Mouse (Mus musculus): ENCODE results near the gene Chrm5. TPM values are rescaled to one million over a fixed set of nuclear protein-coding genes. Genes with fewer than 3 reads are reported as not detected.

Gene Chrm5
- not detected in 2 replicates for polyA plus RNA-seq (2011; ENCODE audit: insufficient read depth, insufficient read length, low replicate concordance, missing spikeins)

DNA sequence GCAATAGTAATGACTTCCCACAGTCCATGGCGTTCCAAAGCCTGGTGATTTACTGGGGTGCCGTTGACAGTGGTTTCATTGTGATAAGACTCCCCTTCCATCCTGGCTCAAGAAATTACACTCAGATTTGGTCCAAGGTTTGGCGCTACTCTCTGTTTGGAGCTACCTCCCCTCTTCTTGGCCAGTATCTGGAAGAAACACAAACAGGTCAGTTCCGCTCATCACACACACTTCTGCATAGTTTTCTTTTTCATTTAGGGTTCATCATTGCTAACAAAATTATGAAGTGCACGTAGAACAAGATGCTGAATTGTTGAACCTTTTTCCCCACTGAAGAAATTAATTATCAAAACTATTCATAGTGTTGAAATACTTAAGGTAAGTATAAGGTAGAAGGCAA is at the start of gene Chrm5:
Gene Chrm5, minus strand, starts transcription at position 101 of the 400 bp plus-strand sequence.
- H3K4me1 ChIP-seq (ENCODE audit: control insufficient read depth, insufficient read depth, low read length): no peaks in the 10 kb centered on the region
- H3K27ac ChIP-seq (ENCODE audit: control insufficient read depth, insufficient read depth, low read depth, low read length, poor library complexity): no peak within 1 kb of the TSS
- H3K4me3 ChIP-seq (replicated peaks; ENCODE audit: control insufficient read depth, low read depth, low read length): no peak within 1 kb of the TSS
- no peak for TF ChIP-seq CTCF (IDR thresholded peaks at IDR 0.05; ENCODE audit: control insufficient read depth, insufficient read depth, low read length)
- TF ChIP-seq POLR2A (IDR thresholded peaks at IDR 0.05; ENCODE audit: borderline replicate concordance, control insufficient read depth, low read depth, low read length): no peak
- WGBS: 83% methylated on average over 5 of the region's 5 CpGs

DNA sequence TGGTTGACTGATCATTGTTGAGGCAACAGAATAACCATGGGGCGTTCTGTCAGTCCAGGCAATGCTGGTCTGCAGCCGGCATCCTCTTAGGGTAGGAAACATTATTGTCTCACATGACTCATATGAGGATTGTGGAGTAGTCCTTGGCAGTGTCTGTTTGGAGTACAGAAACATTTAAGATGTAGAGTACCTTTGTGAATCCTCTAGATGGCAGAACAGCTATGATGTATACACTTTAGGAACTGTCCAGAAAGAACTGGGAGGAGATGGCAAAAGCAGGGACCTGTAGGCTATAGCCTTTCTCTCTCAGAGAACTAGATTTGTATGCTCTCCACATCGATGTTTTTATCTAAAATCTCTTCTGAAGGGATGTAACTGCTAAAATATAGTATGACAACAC is 46.4 kb upstream of the Chrm5 start:
- 85% methylated on average over 3 of the region's 3 CpGs for WGBS
- Histone ChIP-seq H3K4me1 (ENCODE audit: control insufficient read depth, insufficient read depth, low read length) (peaks cover 1% of the 10 kb centered on the region; the same call in 1 of the 2 replicates), H3K27ac (ENCODE audit: control insufficient read depth, insufficient read depth, low read depth, low read length, poor library complexity) (no peak overlapping the region), H3K4me3 (replicated peaks; ENCODE audit: control insufficient read depth, low read depth, low read length) (no peak overlapping the region)
- TF ChIP-seq POLR2A (IDR thresholded peaks at IDR 0.05; ENCODE audit: borderline replicate concordance, control insufficient read depth, low read depth, low read length): no peak

DNA sequence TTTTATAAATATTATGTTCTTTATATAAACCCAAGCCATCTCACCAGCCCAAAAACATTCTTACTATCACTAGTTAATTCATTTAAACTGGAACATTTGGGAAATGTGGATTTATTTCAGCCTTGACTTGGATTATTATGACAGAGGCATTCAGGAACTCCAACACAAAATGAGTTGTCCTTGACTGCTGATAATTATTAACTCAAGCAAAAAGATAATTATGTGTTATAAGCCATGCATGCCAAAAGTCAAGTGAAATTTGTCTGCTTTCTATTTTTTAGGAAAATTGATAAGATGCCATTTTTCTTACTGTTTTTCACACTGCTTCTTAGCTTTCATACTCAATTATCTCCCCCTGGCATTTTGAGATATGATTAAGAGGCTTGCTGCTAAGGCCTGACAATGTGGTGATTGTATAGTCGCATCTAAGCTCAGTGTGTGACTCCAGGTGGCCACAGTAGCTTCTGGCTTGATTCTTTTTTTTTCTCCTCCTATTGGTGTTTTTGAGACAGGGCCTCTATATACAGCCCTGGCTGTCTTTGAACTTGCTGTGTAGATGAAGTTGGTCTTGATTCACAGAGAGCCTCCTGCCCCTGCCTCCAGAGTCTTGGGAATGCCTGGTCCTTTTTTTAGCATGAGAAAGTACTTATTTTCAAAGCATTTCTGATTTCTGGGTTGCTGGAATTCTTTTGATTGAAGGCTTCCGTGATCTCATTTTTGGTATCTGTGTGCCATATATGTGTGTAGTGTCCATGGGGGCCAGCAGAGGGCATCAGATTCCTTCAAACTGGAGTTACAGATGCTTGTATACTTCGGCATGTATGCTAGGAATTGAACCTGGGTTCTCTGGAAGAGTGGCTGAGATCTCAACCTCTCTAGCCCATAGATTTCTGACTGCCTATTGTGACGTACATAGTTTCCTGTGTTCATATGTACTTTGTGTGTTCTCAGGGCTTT is 40.2 kb upstream of the Chrm5 start:
- H3K27ac ChIP-seq (ENCODE audit: control insufficient read depth, insufficient read depth, low read depth, low read length, poor library complexity): no peak overlapping the region
- H3K4me3 ChIP-seq (replicated peaks; ENCODE audit: control insufficient read depth, low read depth, low read length): no peak overlapping the region
- TF ChIP-seq CTCF (IDR thresholded peaks at IDR 0.05; ENCODE audit: control insufficient read depth, insufficient read depth, low read length) (no peak), POLR2A (IDR thresholded peaks at IDR 0.05; ENCODE audit: borderline replicate concordance, control insufficient read depth, low read depth, low read length) (no peak)
- H3K4me1 ChIP-seq (ENCODE audit: control insufficient read depth, insufficient read depth, low read length): peaks cover 1% of the 10 kb centered on the region; the same call in 1 of the 2 replicates
- WGBS: 74% methylated on average over 4 of the region's 4 CpGs

DNA sequence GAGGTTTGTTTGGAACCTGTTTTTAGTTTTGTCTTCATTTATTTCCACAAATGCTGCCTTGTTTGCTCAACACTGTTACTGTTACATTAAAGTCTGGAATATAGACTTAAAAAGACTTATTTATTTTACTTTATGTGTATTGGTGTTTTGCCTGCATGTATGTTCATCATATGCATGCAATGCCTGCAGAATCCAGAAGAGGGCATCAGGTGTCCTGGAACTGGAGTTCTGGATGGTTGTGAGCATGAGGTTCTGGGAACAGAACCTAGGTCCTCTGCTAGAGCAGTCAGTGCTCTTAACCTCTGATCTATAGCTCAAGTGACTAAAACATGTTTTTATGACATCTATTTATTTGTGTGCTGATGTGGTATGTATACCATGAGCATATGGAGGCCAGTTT is 38.0 kb upstream of the Chrm5 start:
- no peak for TF ChIP-seq CTCF (IDR thresholded peaks at IDR 0.05; ENCODE audit: control insufficient read depth, insufficient read depth, low read length)
- no peak for TF ChIP-seq POLR2A (IDR thresholded peaks at IDR 0.05; ENCODE audit: borderline replicate concordance, control insufficient read depth, low read depth, low read length)
- no peak overlapping the region for H3K4me3 ChIP-seq (replicated peaks; ENCODE audit: control insufficient read depth, low read depth, low read length)
- peaks cover 1% of the 10 kb centered on the region; the same call in 1 of the 2 replicates for H3K4me1 ChIP-seq (ENCODE audit: control insufficient read depth, insufficient read depth, low read length)
- no peak overlapping the region for H3K27ac ChIP-seq (ENCODE audit: control insufficient read depth, insufficient read depth, low read depth, low read length, poor library complexity)

DNA sequence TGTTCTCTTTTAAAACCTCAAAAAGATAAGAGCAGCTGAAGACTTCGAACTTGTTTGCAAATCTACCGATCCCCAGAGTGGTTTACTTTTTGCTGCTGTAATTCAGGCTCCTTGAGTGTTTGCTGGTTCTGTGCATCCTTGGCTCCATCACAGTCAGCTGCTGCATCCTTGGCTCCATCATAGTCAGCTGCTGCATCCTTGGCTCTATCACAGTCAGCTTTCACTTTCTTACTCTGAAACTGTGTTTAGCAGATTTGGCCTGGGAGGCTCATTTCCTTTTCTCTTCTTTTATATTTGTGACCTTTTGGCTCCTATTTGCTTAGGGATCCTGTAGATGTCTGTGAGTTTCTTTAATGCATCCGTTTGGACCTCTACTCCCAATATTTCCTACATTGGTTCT is 36.6 kb upstream of the Chrm5 start:
- H3K27ac ChIP-seq (ENCODE audit: control insufficient read depth, insufficient read depth, low read depth, low read length, poor library complexity): no peak overlapping the region
- WGBS: 73% methylated on average over 3 of the region's 3 CpGs
- TF ChIP-seq CTCF (IDR thresholded peaks at IDR 0.05; ENCODE audit: control insufficient read depth, insufficient read depth, low read length): no peak
- no peak for TF ChIP-seq POLR2A (IDR thresholded peaks at IDR 0.05; ENCODE audit: borderline replicate concordance, control insufficient read depth, low read depth, low read length)
- H3K4me3 ChIP-seq (replicated peaks; ENCODE audit: control insufficient read depth, low read depth, low read length): no peak overlapping the region
- no peaks in the 10 kb centered on the region for H3K4me1 ChIP-seq (ENCODE audit: control insufficient read depth, insufficient read depth, low read length)

DNA sequence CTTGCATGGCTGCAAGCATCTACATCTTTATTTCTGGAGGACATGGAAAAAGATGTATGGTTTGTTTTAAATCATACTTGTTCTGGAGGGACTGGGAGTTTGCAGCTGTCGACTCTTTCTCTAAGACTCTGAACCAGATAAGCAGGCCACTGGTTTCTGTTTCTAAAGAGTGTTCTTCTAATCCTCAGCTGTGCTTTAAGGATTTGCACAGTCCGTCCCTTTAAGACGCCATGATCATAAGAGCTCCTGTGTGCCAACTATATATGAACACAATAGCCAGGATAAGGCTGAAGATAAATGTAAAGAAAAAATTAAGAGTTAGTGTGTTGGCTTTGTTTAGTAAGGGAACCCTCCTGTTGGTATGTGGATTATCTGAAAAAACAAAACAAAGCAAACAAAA is 36.2 kb upstream of the Chrm5 start:
- WGBS: 79% methylated on average over 3 of the region's 3 CpGs
- Histone ChIP-seq H3K27ac (ENCODE audit: control insufficient read depth, insufficient read depth, low read depth, low read length, poor library complexity) (no peak overlapping the region), H3K4me3 (replicated peaks; ENCODE audit: control insufficient read depth, low read depth, low read length) (no peak overlapping the region), H3K4me1 (ENCODE audit: control insufficient read depth, insufficient read depth, low read length) (no peaks in the 10 kb centered on the region)
- TF ChIP-seq POLR2A (IDR thresholded peaks at IDR 0.05; ENCODE audit: borderline replicate concordance, control insufficient read depth, low read depth, low read length) (no peak), CTCF (IDR thresholded peaks at IDR 0.05; ENCODE audit: control insufficient read depth, insufficient read depth, low read length) (no peak)

DNA sequence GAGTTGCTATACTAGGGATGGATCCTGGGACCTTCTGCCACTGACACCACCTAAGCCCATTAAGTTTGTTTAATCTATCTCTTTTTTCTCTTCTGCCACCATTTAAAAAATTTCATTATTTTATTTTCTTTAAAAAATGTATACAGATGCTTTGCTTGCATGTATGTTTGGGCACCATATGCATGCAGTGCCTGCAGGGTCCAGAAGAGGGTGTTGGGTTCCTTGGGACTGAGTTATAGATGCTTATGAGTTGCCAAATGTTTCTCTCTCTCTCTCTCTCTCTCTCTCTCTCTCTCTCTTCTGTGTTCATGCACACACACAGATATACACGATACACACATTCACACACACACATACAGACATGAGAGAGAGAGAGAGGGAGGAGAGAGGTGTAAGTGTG is 32.5 kb upstream of the Chrm5 start:
- Histone ChIP-seq H3K27ac (ENCODE audit: control insufficient read depth, insufficient read depth, low read depth, low read length, poor library complexity) (no peak overlapping the region), H3K4me1 (ENCODE audit: control insufficient read depth, insufficient read depth, low read length) (no peaks in the 10 kb centered on the region), H3K4me3 (replicated peaks; ENCODE audit: control insufficient read depth, low read depth, low read length) (no peak overlapping the region)
- 80% methylated on average over 1 of the region's 1 CpGs for WGBS
- TF ChIP-seq POLR2A (IDR thresholded peaks at IDR 0.05; ENCODE audit: borderline replicate concordance, control insufficient read depth, low read depth, low read length) (no peak), CTCF (IDR thresholded peaks at IDR 0.05; ENCODE audit: control insufficient read depth, insufficient read depth, low read length) (no peak)

DNA sequence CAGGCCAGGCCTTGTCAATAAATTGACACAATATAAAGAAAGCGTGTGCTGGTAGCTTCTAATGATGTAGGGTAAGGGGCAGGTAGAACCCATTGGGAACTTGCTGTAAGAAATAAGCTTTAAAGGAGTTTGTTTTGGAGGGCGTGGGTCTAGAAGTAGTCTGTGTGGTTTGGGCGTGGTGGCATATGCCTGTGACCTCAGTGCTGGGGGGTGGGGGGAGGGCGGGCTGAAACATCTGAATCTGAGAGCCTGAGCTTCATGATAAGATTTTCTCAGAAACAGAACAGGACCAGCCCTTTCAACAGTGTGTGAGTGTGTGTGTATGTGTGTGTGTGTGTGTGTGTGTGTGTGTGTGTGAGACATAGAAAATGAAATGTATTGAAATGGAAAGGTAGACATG is 29.6 kb upstream of the Chrm5 start:
- TF ChIP-seq POLR2A (IDR thresholded peaks at IDR 0.05; ENCODE audit: borderline replicate concordance, control insufficient read depth, low read depth, low read length): no peak
- TF ChIP-seq CTCF (IDR thresholded peaks at IDR 0.05; ENCODE audit: control insufficient read depth, insufficient read depth, low read length): no peak
- no peaks in the 10 kb centered on the region for H3K4me1 ChIP-seq (ENCODE audit: control insufficient read depth, insufficient read depth, low read length)
- H3K27ac ChIP-seq (ENCODE audit: control insufficient read depth, insufficient read depth, low read depth, low read length, poor library complexity): no peak overlapping the region
- H3K4me3 ChIP-seq (replicated peaks; ENCODE audit: control insufficient read depth, low read depth, low read length): no peak overlapping the region
- WGBS: 50% methylated on average over 4 of the region's 4 CpGs

Measured in bone marrow, adult 2 months (tissue).